Comparison of ENCODE assay signal across 8 mouse cellular contexts in the genomic region with DNA sequence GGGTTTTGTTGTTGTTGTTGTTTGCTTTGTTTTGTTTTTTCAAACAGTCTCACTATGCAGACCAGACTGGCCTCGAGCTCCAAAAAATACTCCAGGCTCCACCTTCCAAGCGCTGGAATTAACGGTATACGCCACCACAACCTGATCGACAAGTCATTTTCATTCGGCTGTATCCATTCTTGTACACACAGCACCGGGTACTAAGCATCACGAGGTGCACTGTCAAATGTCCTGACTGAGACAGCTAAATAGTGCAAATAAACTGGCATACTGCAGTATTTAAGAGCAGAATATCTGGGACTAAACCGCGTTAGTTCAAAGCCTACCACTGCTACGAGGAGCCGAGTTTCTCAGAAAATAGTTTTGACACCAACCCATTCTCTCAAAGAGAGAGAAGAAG. TPM values are rescaled to one million over a fixed set of nuclear protein-coding genes. Genes with fewer than 3 reads are reported as not detected.
DNase-seq lines count a peak whose midpoint lies in the region; ATAC-seq and TF ChIP-seq lines count a peak whose summit lies in the region.

No protein-coding gene starts in this region.

- no peaks in the 10 kb centered on the region for H3K27me3 ChIP-seq in forebrain, embryonic 14.5 days (replicated peaks; ENCODE audit: control insufficient read depth, insufficient read depth, low read length)
- no peaks in the 10 kb centered on the region for H3K27me3 ChIP-seq in liver, postnatal 0 days (ENCODE audit: insufficient read depth, low read length)

- DNase-seq in left cerebral cortex, adult 2 months (ENCODE audit: extremely low spot score in 1 of 2, low spot score in 2 of 2), result no peak
- no peak for DNase-seq in left cerebral cortex, postnatal 36 days (ENCODE audit: low spot score in 2 of 2)
- peak; percentile 49 for DNase-seq in adipocyte (ENCODE audit: low spot score)
- DNase-seq in forebrain, embryonic 14.5 days (ENCODE audit: low spot score), result peak; percentile 27
- DNase-seq in liver, postnatal 0 days, result no peak
- DNase-seq in right cerebral cortex, postnatal 25 days, result no peak
- DNase-seq in ovary, postnatal 36 days (ENCODE audit: low spot score), result no peak
- DNase-seq in gastrocnemius, postnatal 36 days, result no peak

- peak; percentile 6 for ATAC-seq in forebrain, embryonic 14.5 days
- peak; percentile 26 for ATAC-seq in liver, postnatal 0 days

- H3K4me1 ChIP-seq in forebrain, embryonic 14.5 days (ENCODE audit: control insufficient read depth, insufficient read depth, low read length), result peaks cover 6% of the 10 kb centered on the region
- peaks cover 12% of the 10 kb centered on the region for H3K4me1 ChIP-seq in liver, postnatal 0 days (ENCODE audit: insufficient read depth)

- peaks cover 25% of the 10 kb centered on the region for H3K36me3 ChIP-seq in forebrain, embryonic 14.5 days (ENCODE audit: control insufficient read depth, insufficient read depth, low read length)
- peaks cover 16% of the 10 kb centered on the region for H3K36me3 ChIP-seq in liver, postnatal 0 days (replicated peaks; ENCODE audit: insufficient read depth, low read length)

- WGBS in forebrain, embryonic 14.5 days, result under 1% methylated on average over 12 of the region's 12 CpGs
- 0% methylated on average over 12 of the region's 12 CpGs for WGBS in liver, postnatal 0 days (ENCODE audit: insufficient replicate concordance)

- no peak for TF ChIP-seq EP300 in liver, postnatal 0 days (IDR thresholded peaks at IDR 0.05; ENCODE audit: low read depth)

- peak overlapping the region; percentile 70 for H3K9ac ChIP-seq in forebrain, embryonic 14.5 days (ENCODE audit: low read length)
- H3K9ac ChIP-seq in liver, postnatal 0 days (replicated peaks), result peak overlapping the region; percentile 68

- peak overlapping the region; percentile 60; the same call in 1 of the 2 replicates for H3K27ac ChIP-seq in left cerebral cortex, adult 2 months
- no peak overlapping the region for H3K27ac ChIP-seq in forebrain, embryonic 14.5 days (ENCODE audit: low read depth, low read length)
- peak overlapping the region; percentile 70 for H3K27ac ChIP-seq in liver, postnatal 0 days (ENCODE audit: low read depth)

- no peaks in the 10 kb centered on the region for H3K9me3 ChIP-seq in forebrain, embryonic 14.5 days (replicated peaks; ENCODE audit: control insufficient read depth, low read length)
- no peaks in the 10 kb centered on the region for H3K9me3 ChIP-seq in liver, postnatal 0 days (ENCODE audit: low read length)

- intact Hi-C loops in left cerebral cortex, adult 2 months (cut with DNase I), result no loop called here
- intact Hi-C loops in left cerebral cortex, postnatal 36 days (cut with DNase I), result no loop called here
- intact Hi-C loops in gastrocnemius, postnatal 36 days (cut with DNase I), result no loop called here

- H3K4me2 ChIP-seq in forebrain, embryonic 14.5 days (ENCODE audit: low read length), result peak overlapping the region; percentile 87
- peak overlapping the region; percentile 83 for H3K4me2 ChIP-seq in liver, postnatal 0 days (ENCODE audit: low read depth, low read length)

- TF ChIP-seq CTCF in left cerebral cortex, adult 2 months (IDR thresholded peaks at IDR 0.05), result no peak
- TF ChIP-seq CTCF in liver, postnatal 0 days (IDR thresholded peaks at IDR 0.05; ENCODE audit: low read depth), result no peak

- peak overlapping the region; percentile 93 for H3K4me3 ChIP-seq in left cerebral cortex, adult 2 months
- H3K4me3 ChIP-seq in forebrain, embryonic 14.5 days (ENCODE audit: low read depth, low read length), result peak overlapping the region; percentile 72
- H3K4me3 ChIP-seq in liver, postnatal 0 days (ENCODE audit: low read depth, low read length), result peak overlapping the region; percentile 69

RNA-seq across cellular contexts. Expression of gene Nat10, which starts 0.6 kb away (rescaled TPM):
- 10 to 100 TPM; 30.1 to 35.8 TPM for total RNA-seq in left cerebral cortex, adult 2 months (2021)
- 10 to 100 TPM; 20.5 to 29.1 TPM for total RNA-seq in left cerebral cortex, postnatal 36 days (2021)
- 14.0 and 17.9 TPM in 2 replicates for polyA plus RNA-seq in forebrain, embryonic 14.5 days (2014; fragmentation: Nextera tagmentation; extraction: Ambion mirVana)
- 5.5 and 5.7 TPM in 2 replicates for polyA plus RNA-seq in liver, postnatal 0 days (2015; fragmentation: Nextera tagmentation; extraction: Ambion mirVana)
- total RNA-seq in gastrocnemius, postnatal 36 days (2021), result 10 to 100 TPM; 12.4 to 17.7 TPM

RNA-seq across cellular contexts. Expression of gene Caprin1, which starts 37.0 kb away (rescaled TPM):
- 100 to 1,000 TPM; 310 to 313 TPM for total RNA-seq in left cerebral cortex, adult 2 months (2021)
- total RNA-seq in left cerebral cortex, postnatal 36 days (2021), result 100 to 1,000 TPM; 283 to 320 TPM
- polyA plus RNA-seq in forebrain, embryonic 14.5 days (2014; fragmentation: Nextera tagmentation; extraction: Ambion mirVana), result 434 and 479 TPM in 2 replicates
- 61.9 and 69.2 TPM in 2 replicates for polyA plus RNA-seq in liver, postnatal 0 days (2015; fragmentation: Nextera tagmentation; extraction: Ambion mirVana)
- total RNA-seq in gastrocnemius, postnatal 36 days (2021), result 10 to 100 TPM; 91.5 to 99.0 TPM

Comparison
In these comparisons a context has a peak if more than half of its experiments do, and no peak if none do; other contexts are left out.
1. DNase-seq: peak in adipocyte (single experiment) and forebrain, embryonic 14.5 days (single experiment); none in left cerebral cortex, adult 2 months (0 of 2), left cerebral cortex, postnatal 36 days (0 of 2), liver, postnatal 0 days (single experiment), right cerebral cortex, postnatal 25 days (single experiment), ovary, postnatal 36 days (single experiment) and gastrocnemius, postnatal 36 days (0 of 2).
2. Peak in every context shown above with its lines, with median percentiles within 50 percentile points of each other: H3K4me3 ChIP-seq.